Mouse (Mus musculus) heart, adult 18-20 months (tissue): Measurements from ENCODE around the gene Gpnmb. TPM values are rescaled to one million over a fixed set of nuclear protein-coding genes. Genes with fewer than 3 reads are reported as not detected.

ENCODE experiments used
- DNase-seq, 2 experiments: peaks; one replicate each; pipeline ENCODE4 v3.0.0; 2021 to 2022; ENCODE audit warnings: mixed read lengths in 1 of 2
- long read RNA-seq, 2 experiments: library from polyadenylated mRNA; stranded (forward); transcript quantifications; one replicate each; pipeline ENCODE4 v2.0.0; 2021
- total RNA-seq, 2 experiments: library from RNA; stranded (reverse); gene quantifications; 2 replicates each; pipeline ENCODE4 v1.2.3; 2021

The Gpnmb gene
- 1 to 10 TPM in 1 of 2 experiments, under 1 TPM in 1; 0.89 to 1.7 TPM for total RNA-seq
- long read RNA-seq, experiment 1, partial matches to known transcripts, result 0 of 1 reads
- long read RNA-seq, experiment 1, other reads (novel, unspliced or antisense), result 0 of 1 reads
- long read RNA-seq, experiment 2, partial matches to known transcripts, result 0 of 1 reads
- long read RNA-seq, experiment 2, other reads (novel, unspliced or antisense), result 0 of 1 reads

DNA sequence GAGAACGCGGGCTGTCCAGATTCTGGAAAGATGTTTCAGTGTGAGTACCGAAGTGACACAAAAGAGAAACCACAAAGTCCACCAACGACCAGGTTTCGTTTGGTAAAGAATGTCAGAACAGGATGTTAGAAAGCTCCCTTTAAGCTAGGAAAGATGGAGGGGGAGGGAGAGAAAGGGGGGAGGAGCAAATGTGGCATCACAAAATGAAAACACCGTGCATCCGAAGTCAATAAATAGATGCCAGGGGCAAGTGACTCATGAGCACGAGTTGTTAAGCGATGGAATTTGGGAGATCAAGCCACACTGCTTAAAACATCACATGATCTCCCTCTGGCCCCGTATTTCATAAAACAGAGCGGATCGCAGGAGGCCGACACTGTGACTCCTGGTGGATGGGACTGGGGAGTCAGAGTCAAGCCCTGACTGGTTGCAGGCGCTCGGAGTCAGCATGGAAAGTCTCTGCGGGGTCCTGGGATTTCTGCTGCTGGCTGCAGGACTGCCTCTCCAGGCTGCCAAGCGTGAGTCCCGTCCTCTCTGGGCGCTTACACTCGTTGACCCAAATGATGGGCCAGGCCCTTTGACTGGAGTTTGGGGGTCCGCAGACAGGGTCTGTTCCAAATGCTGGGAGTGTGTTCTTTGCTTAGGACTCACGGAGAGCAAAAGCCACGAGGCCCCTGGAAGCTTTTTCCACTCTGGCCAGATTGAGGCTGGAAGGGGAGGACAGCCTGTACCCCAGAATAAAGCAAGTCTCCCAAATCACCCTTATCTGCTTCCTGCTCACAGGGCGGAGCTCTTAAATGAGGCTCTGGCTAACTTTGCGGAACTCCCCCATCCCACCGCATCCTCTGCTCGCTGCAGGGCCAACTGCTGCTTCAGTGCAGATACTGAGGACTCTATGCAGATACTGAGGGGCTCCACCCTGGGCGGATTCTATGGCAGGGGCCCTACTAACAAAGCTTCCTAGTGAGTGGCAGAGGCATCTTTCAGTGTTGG, at the start of gene Gpnmb:
Gpnmb (plus strand) TSS at position 272 of the 993 bp plus-strand sequence.
- peak; percentile 9 to 25 for DNase-seq

- no peak for DNase-seq
Observed at GRCm38 (mm10) chr6:48989971-48990370, 46.4 kb upstream of the Gpnmb start.

DNA sequence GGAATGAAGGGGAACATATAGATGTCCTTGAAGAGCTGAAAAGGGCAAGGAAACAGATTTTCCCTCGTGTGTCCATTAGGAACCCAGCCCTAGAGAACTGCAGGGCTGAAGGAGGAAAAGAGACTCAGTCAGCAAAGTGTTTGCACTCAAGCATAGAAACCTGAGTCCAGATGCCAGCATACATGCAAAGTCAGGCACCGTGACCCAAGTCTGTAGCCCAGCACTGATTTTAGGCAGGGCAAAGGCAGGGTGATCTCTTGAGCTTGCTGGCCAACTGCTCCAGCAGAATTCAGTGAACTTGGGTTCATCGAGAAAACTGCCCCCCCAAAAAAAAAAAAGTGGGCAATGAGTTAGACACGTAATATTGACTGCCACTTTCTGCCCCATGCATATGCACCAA, 44.4 kb upstream of the Gpnmb start:
- no peak for DNase-seq

GRCm38 (mm10) chr6:48998186-48998585, 38.2 kb upstream of the Gpnmb start:
- DNase-seq, result no peak

DNA sequence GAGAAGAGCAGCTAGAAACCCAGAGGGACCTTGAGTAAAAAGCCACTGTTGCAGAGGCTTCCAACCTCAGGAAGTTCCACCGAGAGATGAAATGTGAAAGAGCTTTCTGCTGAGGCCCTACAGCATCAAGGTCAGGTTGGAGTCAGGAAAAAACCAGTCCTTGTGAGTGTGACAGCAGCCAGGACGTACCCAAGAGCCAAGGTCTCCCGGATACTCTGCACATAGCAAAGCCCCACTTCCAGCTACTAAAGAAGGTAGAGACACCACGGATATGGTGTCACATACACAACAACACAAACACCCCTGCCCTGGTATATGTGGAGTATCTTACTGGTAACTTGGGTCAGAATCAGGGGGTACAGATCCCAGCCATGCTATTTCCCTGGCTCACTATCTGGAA, 37.5 kb upstream of the Gpnmb start:
- DNase-seq, result no peak

DNA sequence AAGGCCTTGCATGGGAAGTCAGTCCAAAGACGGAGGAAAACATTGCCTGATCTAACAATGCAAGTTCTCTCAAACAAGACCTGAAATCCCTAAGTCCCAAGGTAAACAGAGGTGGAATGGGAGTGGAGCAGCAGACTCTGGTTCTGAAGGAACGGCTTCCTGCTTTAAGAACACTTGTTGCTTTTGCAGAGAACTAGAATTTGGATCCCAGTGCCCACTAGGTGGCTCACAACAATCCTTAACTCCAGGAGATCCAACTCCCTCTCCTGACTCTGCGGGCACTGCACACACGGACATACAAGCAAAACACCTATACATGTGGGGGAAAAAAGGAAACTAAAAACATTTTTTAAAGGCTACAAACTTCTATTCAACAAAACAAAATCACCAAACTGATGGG, 33.0 kb upstream of the Gpnmb start:
- no peak for DNase-seq

DNA sequence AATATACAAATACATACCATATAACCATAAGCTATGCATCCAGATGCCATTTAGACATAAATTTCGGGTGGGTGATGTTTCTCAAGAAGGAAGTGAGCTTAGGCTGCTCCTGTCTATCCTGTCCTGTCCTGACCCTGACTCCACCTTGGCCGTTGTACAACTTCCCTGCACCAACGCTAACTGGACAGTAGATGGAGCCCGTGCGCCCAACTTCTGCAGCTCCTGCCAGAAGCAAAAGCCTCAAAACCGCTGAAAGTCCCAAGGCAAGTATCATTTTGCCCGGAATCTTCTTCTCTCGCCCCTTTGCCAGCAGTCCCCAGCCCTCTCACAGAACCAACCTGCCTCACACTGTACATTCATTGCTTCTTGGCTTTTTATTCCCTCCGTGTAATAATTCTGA, 28.4 kb upstream of the Gpnmb start:
- peak; percentile 52 to 78 for DNase-seq

- DNase-seq, result no peak
Observed at GRCm38 (mm10) chr6:49008420-49009160, 27.8 kb upstream of the Gpnmb start.

GRCm38 (mm10) chr6:49009161-49009555, 27.2 kb upstream of the Gpnmb start:
- DNase-seq, result no peak

GRCm38 (mm10) chr6:49009665-49010064, 26.7 kb upstream of the Gpnmb start:
- no peak for DNase-seq

GRCm38 (mm10) chr6:49011191-49011590, 25.2 kb upstream of the Gpnmb start:
- no peak for DNase-seq

- no peak for DNase-seq
Observed at GRCm38 (mm10) chr6:49013023-49013422, 23.3 kb upstream of the Gpnmb start.

DNA sequence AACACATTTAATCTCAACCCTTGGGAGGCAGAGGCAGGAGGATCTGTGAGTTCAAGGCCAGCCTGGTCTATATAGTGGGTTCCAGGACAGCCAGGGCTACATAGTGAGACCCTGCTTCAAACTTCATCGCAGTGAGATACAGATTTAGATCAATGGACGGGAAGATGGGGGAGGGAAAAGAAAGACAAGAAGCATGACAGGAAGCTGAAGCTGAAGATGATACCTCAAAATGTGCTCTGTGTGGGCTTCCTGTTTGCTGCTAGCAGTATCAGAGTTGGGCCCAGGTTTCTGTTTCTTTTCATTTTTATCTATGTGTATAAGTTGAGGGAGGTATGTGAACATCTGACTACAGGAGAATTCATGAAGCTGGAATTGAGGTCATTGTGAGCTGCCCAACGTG, 22.9 kb upstream of the Gpnmb start:
- no peak for DNase-seq

GRCm38 (mm10) chr6:49017150-49017549, 19.2 kb upstream of the Gpnmb start:
- DNase-seq, result no peak

DNA sequence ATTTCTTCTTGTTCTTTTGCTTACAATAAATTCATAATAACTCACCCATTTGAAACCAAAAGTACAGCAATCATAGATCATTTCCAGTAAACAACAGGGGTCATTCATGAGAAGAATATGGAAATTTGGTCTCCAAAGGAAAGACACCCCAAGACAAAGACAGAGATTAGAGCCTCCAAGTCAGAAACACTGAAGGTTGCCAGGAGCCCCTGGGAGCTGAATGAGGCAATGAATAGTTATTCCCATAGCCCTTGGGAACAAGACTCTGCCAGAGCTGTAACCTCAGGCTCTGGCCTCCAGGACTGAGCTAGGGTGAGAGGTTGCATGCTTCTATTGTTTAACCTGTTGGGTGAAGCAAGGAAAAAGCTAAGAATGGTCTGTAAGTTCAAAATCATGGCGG, 17.0 kb upstream of the Gpnmb start:
- DNase-seq, result no peak

DNA sequence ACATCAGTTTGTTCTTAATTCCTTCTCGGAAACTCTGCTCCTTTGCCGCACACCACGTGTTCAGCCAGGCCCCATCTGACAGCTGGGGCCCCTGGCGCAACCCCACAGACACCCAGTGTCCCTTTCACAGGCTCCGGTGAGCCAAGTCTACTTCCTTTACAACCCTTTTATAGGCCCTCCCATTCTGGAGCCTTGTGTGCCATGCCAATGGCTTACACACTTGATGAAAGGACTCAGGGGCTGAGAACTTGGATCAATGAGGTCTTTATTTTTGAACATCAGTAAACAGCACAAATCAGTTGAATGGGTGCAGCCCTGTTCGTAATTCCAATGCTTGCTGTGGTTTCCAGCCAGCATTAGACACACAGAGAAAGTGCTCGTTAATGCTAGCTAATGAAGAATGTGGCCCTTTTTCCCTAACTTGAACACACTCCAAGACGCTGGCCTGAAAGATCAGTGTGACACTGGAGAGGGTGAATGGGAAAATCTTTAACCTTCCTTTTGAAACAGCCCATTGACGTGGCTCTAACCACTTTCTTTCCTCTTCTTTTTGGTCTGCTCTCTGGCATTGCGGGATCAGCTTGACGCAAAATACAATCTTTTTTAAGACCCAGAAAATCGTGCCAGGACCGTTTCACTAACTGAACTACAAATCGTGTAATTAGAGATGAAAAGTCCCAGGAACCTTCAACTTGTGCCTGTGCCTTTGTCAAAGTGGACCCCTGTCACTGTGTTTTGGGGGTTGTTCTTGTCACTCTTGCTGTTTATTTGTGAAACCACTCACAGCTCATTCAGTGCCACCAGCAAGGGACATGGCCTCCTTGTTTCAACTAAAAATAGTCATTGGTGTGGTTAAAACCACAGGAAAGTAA, 15.0 kb upstream of the Gpnmb start:
- no peak for DNase-seq

GRCm38 (mm10) chr6:49022384-49022783, 14.0 kb upstream of the Gpnmb start:
- DNase-seq, result no peak

DNA sequence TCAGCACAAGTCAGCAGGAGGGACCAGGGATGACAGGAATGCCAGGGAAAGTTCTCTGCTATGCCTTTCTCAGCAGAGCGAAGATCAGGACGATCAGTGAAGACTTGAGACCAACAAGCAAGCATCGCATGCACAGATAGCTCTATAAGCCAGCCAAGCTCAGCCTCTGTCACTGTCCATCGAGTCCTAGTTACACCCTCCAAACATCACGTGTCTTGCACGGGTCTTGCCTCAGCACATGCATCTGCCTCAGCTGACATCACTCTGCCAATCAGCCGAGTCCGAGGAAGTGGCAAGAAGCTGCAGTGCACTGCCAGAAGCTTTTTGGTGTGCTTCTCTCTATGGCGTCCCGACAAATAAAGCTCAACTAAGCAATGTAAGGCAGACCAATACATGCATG, 13.0 kb upstream of the Gpnmb start:
- no peak for DNase-seq

GRCm38 (mm10) chr6:49025290-49025689, 11.1 kb upstream of the Gpnmb start:
- no peak for DNase-seq

- DNase-seq, result no peak
Observed at GRCm38 (mm10) chr6:49026496-49026895, 9.8 kb upstream of the Gpnmb start.

DNA sequence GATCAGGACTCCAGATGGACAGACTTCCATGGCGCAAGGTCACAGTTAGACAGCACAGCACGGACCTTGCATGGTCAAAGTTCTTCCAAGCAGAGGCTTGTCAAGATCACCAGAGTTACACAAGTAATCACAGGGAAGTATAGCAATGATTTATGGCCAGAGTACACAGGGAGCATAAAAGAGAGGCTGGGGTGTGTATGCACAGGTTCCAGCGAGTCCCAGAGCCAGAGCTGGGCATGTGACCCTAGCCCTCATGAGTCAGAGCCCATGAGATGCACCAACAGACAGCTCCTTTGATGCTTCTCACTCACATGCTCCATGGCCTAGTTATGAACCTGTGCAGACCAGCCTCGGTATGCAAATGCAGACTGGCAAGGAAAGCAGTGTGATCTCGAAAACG, 8.3 kb upstream of the Gpnmb start:
- no peak for DNase-seq

DNA sequence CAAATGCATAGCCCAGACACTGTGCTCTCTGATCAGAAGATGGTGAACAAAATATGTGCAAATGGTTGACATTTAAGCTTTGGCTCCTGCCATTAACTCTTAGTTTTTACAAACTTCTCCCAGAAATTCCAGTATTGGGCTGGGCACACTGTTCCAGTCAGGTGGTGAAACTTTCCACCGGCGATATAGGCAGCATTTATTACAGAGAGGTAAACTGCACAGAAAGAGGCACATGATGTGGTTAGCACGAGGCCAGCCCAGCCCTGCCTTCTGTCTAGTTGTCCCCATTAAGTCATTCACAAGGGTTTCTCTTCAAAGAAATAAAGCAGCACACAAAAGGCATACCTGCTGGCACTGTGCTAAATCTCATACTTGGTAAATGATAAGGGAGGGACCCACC, 7.6 kb upstream of the Gpnmb start:
- no peak for DNase-seq
